Mouse (Mus musculus) ovary, postnatal 36 days (tissue): ENCODE results near the gene Pam.
"Not testable (repeated sequence)": the region's sequence is repeated elsewhere in the genome, so short reads cannot be mapped to it uniquely, and the experiment has no call there.

ENCODE experiments used
- DNase-seq: peaks from one replicate; pipeline ENCODE4 v3.0.0; 2022; ENCODE audit warnings: low spot score, mixed read lengths

Pam gene

DNA sequence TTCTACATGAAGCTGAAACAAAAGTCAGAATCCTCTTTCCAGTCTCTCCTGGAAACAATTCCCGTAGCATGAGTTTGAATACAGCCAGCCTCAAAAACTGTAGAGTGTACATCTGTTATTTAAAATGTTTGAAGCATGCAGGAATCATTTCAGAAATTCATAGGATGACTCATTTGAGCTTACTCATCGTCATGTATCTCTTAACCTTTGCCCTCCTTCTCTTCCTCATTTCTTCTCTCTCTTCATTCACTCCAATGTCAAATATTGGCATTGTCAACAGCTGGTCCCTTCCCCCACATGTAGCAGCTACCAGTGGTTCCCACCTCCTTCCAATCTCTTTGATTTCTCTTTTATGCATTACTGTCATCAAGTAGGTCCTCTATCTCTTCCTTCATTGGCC, 59.7 kb downstream of the Pam start:
- no peak for DNase-seq

DNA sequence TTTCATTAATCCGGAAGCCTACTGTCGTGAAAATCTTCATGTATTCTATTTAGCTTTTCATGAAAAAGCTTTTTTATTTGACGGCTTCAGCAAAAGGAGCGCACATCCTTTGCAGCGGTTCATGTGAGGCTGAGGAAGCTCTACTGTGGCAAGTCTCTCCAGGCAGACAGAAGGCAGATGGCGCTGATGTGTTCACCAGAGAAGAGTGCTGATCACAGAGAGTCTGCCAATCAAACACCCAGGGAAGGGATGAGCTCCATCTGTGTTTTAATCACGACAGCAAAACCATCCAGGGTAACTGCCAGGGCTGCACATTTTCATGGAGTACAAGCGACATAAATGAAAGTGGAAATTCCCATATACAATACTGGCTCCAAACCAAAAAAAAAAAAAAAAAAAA, 63.6 kb downstream of the Pam start:
- DNase-seq = no peak

DNA sequence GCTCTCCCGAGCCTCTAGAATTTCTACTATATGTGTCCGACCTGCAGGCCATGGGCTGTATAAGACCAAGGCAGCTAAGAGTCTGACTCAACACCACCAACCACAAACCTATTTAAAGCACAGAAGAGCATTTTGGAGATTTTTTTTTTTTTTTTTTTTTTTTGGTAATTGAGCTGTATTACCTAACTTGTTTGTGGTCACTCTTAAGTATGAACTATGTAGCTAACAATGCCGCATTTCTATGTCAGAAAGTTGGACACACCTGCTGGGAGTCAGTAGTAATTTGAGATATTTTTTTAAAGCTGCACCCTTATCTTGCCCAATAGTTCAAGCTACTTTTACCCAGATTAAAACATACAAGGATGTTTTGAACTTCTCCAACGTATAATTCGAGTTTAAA, 66.4 kb downstream of the Pam start:
- DNase-seq = no peak

DNA sequence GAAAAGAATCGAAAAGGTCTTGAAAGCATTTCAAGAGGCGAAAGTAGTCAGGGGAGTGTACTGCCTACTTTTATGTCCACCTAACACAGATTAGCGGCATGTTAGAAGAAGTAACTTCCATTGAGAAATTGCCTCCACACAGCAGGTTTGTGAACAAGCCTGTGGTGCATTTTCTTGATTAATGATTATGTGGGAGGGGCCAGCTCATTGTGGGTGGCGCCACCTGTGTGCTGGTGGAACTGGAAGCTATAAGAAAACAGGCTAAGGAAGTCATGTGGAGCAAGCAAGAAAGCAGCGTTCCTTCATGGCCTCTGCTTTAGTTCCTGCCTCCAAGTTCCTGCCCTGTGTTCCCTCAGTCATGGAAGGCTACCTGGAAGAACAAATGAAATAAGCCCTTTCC, 67.0 kb downstream of the Pam start:
- no peak for DNase-seq

DNA sequence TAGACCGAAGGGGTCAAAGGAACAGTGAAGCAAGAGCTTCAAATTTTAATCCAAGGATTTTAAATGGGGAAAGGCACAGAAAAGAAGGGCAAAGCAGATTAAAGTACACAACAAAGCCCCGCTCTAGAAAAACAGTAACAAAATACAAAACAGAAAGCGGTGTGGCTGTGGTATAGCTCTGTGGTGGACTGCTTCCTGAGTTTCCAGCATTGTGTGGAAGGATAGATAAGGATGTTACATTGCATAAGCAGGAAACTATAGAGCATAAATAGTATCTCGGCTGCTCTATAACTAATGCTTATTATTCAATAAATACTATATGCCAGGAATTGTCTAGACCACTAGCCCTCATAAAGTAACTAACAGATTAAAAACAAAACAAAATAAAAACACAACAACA, 67.5 kb downstream of the Pam start:
- no peak for DNase-seq

DNA sequence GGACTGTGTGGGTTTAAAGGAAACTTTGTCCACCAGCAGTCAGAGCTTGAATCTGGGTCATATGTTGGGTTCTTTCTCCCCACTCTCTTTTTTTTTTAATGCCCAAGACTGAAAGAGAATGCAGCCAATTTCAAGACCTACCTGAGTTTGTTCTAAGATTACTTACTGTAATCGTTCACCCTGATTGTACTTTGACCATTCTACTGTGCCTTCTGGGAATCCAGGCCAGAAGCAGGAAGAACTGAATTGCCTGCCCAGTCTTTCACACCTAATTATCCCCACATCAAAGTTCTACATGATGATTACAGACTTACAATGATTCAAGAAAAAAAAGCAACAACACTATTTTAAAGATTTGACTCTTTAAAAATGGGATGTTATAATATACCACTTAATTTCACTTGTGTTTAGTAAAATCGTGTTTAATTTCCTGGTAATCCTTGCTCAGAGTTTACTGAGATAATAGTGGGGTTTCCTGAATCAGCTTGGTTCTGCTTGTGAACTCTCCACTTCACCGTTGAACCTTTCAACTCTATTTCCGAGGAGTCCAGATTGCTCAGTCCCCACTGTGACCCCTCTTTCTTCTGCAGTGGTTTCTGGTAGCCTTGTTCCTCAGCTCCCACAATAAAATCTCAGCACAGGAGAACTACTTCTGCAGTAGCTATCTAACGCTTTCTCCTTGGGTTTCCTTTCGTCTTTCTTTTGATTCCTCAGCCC, 69.4 kb downstream of the Pam start:
- no peak for DNase-seq

DNA sequence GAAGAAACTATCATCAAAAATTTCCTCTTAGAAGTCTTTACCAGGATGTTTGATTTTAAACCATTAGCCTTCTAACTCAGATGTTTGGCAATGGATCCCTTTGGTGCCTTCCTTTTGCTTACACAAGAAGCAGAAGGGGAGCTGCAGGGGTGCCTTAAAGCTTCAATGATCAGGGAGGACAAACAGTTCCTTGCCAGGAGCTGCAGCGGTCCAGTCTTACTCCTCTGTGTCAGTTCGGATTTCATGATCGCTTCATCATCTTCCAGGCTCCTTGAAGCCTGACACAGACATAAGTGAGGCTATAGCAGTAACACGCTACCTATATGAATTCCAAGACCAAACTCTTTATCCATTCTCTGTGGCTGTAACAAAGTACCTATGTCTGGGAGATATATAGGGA, 71.6 kb downstream of the Pam start:
- DNase-seq = no peak

DNA sequence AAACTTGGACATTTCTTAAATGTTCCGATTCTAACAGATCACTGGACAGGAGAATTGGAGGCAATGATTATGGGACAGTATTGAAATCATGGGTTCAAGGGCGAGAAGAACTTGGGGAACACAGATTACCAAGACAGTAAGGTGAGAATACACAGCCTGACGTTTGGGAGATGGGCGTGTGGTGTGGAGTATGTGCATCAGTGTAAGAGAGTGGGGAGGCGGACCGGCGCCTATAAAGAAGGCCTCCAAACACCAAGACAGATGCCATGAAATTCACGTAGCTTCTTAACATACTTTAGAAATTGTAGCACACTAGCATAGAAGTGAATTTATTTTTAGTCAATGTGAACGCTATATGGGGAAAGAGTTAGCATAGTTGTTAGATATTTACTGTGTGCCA, 76.5 kb downstream of the Pam start:
- no peak for DNase-seq

DNA sequence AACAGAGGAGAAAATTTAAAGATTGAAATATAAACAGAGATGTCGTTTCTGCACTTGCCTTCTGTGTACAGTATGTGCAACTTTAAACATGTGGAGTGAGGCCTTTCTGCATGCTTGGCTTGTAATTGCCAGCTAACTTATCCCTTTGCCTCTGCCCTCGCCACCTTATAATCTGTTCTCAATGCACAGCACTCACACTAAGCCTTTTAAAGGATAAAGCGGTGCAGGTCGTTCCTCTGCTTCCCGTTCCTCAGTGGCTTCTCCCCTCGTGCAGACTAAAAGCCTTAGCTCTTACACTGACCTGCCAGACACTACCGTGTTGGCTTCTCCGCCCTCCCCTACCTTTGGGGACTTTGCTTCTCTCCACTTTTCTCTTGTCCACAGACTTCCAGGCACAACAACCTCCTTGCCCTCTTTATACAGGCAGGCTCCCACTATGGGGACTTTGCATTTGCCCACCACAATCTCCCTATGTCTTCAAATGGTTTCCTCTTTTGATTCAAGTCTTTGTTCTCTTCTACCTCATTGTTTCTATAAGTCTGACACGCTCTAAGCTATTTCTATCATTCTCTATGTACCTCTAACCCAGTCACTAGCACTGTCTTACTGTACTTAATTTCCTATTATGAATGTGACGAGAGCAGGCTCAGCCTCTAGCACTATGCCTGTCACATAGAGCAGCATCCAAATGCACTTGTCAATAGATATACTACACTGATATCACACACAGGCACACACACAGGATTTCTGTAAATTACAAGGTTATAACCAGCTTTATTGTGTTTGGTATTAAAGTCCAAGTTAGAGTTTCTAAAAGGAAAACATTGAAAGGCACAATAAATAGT, 79.2 kb downstream of the Pam start:
- DNase-seq = no peak

DNA sequence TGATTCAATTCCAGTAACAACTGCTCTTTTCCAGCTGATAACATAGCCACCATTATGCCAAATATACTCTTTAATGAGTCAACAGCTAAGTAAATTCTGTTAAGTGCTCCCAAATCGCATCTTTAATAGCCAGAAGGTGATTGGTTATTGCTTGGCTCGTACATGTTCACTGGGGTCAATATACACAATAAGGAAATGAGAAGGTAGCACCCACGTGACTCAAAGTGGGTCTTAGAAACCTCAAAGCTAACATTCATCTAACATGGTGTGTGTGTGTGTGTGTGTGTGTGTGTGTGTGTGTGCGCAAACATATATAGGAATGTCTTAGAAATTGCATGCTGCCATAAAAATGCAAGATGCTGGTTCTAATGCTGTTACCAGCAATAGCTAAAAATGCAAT, 79.9 kb downstream of the Pam start:
- DNase-seq = no peak

DNA sequence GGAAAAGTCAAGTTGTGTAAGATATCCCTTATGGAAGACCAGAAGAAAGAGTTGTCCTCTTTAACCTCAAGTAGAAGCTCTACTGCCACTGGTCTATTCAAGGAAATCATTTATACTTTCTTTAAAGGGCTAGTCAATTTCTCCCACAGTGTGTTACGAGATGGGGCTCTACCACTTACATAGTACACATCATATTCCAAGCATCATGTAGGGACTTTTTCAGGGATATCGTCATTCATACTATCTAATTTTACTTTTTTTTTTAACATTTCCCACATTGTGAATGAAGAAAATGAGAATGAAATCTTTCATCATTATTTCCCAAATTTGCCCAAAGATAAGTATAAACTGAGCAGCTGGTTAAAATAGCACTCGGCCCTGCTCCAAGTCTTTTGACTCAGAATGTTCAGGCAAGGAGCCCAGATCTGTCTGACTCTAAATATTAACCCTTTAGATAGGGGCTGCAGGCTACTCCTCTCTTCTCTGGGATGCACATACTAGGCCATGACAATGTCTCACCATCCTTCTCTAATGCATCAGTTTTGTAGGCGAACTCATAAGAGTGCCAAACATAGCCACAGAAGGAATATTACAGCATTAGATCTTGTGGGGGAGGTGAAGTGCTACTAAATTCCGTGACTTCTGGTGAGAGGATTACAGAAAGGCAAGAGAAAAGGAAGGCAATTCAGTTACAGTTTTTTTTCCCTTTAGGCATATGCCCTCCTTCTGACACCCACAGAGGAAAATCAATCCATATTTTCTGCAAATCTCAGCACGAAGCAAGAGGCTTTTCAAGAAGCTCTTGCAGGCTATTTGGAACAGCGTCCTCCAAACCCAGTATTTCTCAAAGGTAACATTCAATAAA, 92.7 kb downstream of the Pam start:
- DNase-seq = peak; percentile 13

DNA sequence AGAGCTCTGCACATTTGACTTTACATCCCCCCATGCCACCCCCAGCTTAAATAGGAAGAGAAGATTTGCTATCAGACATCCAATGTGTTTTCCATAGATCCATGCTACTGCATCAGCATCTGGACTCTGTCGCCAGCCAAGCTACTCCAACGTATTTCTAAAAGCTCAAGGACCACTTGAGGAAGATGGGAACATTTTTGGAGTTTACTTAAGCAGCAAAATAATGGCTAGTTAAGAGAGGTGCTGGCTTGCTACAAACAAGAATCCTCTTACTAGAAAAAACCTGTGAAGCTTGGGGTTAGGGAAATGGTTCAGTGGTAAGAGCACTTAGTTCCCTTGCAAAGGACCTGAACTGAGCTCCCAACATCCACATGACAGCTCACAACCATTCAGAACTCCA, 96.0 kb downstream of the Pam start:
- DNase-seq = no peak

DNA sequence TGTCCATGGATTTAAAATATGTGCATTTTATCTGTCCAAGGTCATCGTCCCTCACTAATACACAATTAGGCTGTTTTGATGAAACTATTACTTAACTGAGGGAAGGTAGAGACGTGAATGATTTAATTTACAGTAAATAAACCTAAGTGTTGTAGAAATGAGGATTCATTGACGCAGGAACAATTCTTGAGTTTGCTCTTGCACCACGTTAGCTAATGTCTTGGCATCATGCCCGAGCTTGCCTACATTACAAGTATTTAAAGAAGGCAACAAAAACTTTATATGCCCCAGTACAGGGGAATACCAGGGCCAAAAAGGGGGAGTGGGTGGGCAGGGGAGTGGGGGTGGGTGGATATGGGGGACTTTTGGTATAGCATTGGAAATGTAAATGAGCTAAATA, 96.5 kb downstream of the Pam start:
- DNase-seq = not testable (repeated sequence)

DNA sequence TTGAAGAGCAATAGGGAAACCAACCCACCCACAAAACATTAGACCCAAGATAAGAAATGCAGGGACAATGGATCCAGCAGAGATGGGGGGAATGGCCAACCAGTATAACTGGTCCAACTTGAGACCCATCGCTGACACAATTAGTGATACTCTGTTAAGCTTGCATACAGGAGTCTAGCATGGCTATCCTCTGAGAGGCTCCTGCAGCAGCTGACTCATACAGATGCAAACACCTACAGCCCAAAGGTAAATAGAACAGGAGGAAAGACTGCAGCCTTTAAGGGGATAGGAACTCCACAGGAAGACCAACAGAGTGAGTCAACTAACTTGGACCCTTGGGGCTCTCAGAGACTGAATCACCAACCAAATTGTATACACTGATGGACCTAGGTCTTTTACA, 98.4 kb downstream of the Pam start:
- no peak for DNase-seq

DNA sequence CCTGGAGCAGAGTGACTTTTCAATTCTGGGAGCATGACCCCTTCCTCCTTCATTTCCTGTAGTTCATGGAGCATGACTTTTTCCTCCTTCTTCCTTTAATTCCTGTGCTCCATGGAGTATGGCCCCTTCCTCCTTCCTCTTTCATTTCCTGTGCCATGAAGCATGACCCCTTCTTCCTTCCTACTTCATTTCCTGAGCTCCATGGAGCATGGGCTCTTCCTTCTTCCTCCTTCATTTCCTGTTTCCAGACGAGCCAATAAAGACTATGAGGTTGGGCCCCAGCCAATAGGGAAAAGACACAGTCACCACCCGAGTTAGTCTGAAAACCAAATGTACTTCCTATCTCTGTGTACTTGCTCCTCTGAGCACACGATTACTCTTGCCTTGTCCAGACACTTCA, 103.5 kb downstream of the Pam start:
- DNase-seq = no peak

DNA sequence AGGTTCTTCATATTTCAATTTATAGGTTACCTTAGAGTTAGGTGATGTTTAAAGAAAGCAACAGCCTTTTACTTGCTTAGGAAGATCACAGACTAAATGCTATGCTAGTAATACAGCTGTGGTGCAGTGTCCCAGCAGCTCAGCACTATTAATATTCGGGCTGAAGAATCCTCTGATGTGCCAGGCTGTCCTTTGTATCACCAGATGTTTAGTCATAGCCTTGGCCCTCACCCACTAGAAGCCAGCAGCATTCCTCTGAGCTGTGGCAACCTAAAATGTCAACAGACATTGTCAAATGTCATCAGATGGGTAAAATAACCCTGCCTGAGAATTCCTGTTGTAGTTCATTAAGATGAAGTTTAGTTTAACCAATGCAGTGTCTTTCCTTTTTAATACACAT, 112.3 kb downstream of the Pam start:
- no peak for DNase-seq

DNA sequence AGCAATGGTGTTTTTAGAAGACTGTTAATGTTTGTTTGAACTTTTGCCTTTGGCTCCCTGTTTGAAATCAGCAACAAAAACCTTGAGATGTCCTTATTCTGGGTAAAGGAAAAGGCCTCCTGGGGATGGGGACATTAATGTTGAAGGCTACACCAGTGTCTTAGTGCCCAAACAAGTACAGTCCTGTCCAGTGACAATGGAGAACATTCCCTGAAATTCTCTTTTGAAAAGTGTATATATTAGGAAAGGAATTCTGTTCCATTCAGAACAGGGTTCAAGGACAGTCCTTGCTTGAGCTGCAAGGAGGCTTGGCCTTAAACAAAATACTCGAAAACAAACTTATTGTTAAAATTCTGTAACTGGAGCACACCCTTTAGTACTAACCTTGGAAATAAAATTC, 116.0 kb downstream of the Pam start:
- no peak for DNase-seq

DNA sequence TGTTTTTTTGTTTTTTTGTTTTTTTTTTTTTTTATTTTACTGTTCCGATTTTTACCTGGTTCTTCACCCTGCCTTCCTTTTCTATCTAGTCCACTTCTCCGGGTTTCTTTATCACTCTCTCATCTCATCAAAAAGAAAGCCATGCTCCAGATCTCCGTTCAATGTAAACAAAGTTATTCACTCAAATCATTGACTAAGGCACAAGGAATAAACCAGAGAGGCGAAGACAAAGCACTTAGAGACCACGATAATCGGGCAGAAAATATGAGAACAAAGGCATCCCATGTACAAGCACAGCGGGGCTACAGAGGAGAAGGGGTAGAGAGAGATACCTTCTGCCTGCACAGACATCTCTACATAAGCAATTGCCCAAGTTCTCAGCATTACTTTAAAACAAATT, 117.9 kb downstream of the Pam start:
- DNase-seq = no peak

DNA sequence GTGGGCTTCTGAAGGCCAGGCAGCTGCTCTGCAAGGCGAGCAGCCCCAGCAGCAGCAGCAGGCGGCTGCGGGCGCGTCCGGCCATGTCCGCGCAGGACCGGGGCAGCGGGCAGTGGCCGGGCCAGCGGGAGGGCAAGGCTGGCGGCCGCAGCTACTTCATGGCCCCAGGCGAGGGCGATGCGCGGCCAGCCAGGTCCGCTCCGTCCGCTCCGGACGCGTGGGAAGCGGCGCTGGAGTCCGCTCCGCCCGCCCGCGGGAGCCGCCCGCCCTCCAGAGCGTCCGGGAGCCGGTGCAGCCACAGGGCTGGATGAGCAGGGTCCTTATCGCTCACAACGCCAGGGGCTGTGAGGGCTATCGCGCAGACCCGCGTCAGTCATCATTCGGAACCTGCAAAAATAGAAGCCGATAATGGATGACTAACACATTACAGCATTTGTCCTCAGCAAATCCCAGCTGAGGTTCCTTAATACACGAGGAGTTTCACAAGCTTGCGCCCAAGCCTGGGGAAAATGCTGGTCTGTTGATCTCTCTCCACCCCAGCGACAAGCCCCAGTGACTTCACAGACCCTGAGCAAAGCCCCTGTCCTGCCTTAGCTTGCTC, 118.5 kb downstream of the Pam start:
- DNase-seq = peak; percentile 80

DNA sequence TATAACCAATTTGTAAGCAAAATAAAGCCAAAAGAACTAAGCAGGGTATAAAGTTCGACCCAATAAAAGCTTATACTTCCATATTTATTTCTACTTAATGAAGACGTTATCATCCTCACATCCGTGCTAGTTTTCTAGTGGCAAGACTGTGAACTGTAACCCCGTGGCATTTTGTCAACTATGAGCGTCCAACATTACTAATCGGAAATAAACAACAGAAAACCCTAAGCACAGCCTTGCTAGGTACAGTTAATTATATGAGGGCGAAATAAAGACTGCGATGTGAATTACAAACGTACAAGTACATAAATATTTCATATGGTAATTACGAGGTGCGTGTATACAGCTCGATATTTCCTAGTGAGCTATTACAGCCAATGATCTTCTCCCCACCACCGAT, 119.4 kb downstream of the Pam start:
- no peak for DNase-seq

DNA sequence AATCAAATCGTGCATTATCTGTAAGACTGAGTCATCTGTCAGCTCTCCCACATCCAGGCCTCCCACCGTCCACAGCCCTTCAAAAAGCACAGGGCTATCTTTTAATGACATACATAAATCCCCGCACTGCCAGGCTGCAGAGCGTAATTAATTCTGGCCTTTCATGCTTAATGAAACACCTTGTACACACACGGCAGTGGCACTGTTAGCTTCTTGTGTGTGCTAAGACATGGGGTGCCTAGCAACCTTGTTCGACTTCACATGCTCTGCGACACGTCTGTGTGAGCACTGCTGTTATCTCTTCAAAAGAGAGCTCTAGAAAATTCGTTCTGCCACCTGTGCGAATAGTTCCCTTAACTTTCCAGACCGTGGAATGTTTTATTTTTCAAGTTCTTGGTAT, 120.5 kb downstream of the Pam start:
- no peak for DNase-seq

DNA sequence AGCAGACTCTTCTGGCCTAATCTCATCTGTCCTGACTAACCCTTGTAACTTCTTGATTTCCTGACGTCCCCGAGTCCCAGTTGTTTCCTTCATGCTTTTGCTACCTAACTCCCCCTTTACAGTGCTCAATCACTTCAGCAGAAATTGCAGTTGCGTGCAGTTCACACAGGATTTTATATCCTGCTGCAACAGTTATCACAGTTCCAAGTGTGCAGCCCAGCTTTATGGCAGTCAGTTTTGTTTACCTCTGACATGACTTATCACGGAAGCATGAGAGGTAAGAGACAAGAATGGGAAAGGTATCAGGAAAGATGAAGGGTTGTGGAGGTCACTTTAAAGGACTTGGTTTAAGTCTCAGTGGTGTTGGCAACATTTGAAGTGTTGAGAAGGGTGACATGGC, 125.7 kb downstream of the Pam start:
- DNase-seq = no peak
